Mouse (Mus musculus) intestine, embryonic 15.5 days (tissue): ENCODE results near the gene Cfap46. TPM values are rescaled to one million over a fixed set of nuclear protein-coding genes. Genes with fewer than 3 reads are reported as not detected.
A peak's percentile ranks its signal among the peaks of the same experiment; 100 is the strongest.
"Not testable (repeated sequence)": the region's sequence is repeated elsewhere in the genome, so short reads cannot be mapped to it uniquely, and the experiment has no call there.

Experiments used
- ATAC-seq: fragments of 200-750 bp; cut with Nextera tagmentation; 2 replicates; pipeline ENCODE4 v1.8.0; 2017; ENCODE audit warnings: moderate TSS enrichment, moderate library complexity
- H3K27ac ChIP-seq: fragments of 300-500 bp; sonication (generic); 2 replicates; pipeline ENCODE4 v1.5.1; 2015; ENCODE audit warnings: mild to moderate bottlenecking, inconsistent platforms
- H3K27me3 ChIP-seq: fragments of 300-500 bp; sonication (generic); replicated peaks from 2 replicates; pipeline ENCODE4 v1.6.1; 2015; ENCODE audit warnings: inconsistent platforms
- H3K36me3 ChIP-seq: fragments of 300-500 bp; sonication (generic); 2 replicates; pipeline ENCODE4 v1.6.1; 2015; ENCODE audit warnings: inconsistent platforms
- H3K4me1 ChIP-seq: fragments of 300-500 bp; sonication (generic); replicated peaks from 2 replicates; pipeline ENCODE4 v1.6.1; 2015; ENCODE audit warnings: inconsistent platforms
- H3K4me2 ChIP-seq: fragments of 300-500 bp; sonication (generic); replicated peaks from 2 replicates; pipeline ENCODE4 v1.6.1; 2015; ENCODE audit warnings: mild to moderate bottlenecking, inconsistent platforms
- H3K4me3 ChIP-seq: fragments of 300-500 bp; sonication (generic); replicated peaks from 2 replicates; pipeline ENCODE4 v1.5.1; 2015; ENCODE audit warnings: inconsistent platforms
- H3K9ac ChIP-seq: fragments of 300-500 bp; sonication (generic); 2 replicates; pipeline ENCODE4 v1.6.1; 2015; ENCODE audit warnings: inconsistent platforms
- H3K9me3 ChIP-seq: fragments of 300-500 bp; sonication (generic); 2 replicates; pipeline ENCODE4 v1.6.1; 2016; ENCODE audit warnings: inconsistent platforms
- WGBS: fragments of 180-500 bp; shearing (Covaris S2); methylation state at CpG from one replicate; pipeline ENCODE4 v1.1.7; 2015; 5-methylcytosine and 5-hydroxymethylcytosine counted together
- polyA plus RNA-seq: library from polyadenylated mRNA; unstranded; fragments of >200 nt; fragmentation: Nextera tagmentation; extraction: Ambion mirVana; gene quantifications from 2 replicates; pipeline ENCODE4 v1.2.1, GENCODE M21; 2015

Cfap46 gene
- polyA plus RNA-seq, 1 experiment from 2014 or later = 0.31 TPM

- peak; percentile 79 for ATAC-seq
- 29% methylated on average over 6 of the region's 6 CpGs for WGBS
- Histone ChIP-seq H3K4me1 (no peaks in the 10 kb centered on the region), H3K27ac (no peak overlapping the region), H3K4me2 (no peak overlapping the region), H3K36me3 (no peaks in the 10 kb centered on the region), H3K9me3 (no peaks in the 10 kb centered on the region), H3K4me3 (no peak overlapping the region), H3K27me3 (no peaks in the 10 kb centered on the region), H3K9ac (no peak overlapping the region)
These were observed 19.7 kb upstream of the Cfap46 start for GRCm38 (mm10) chr7:139703146-139703825.

- no peaks in the 10 kb centered on the region for H3K4me1 ChIP-seq
- H3K27ac ChIP-seq = no peak overlapping the region
- no peaks in the 10 kb centered on the region for H3K9me3 ChIP-seq
- no peak for ATAC-seq
- H3K27me3 ChIP-seq = no peaks in the 10 kb centered on the region
- H3K4me3 ChIP-seq = no peak overlapping the region
- no peak overlapping the region for H3K9ac ChIP-seq
- no peaks in the 10 kb centered on the region for H3K36me3 ChIP-seq
- H3K4me2 ChIP-seq = no peak overlapping the region
- 43% methylated on average over 6 of the region's 6 CpGs for WGBS
These were observed 18.2 kb upstream of the Cfap46 start for GRCm38 (mm10) chr7:139701651-139702301.

GRCm38 (mm10) chr7:139692641-139693294 lies 9.2 kb upstream of the Cfap46 start:
- 91% methylated on average over 4 of the region's 4 CpGs for WGBS
- no peak overlapping the region for H3K4me2 ChIP-seq
- H3K4me3 ChIP-seq = no peak overlapping the region
- H3K36me3 ChIP-seq = no peaks in the 10 kb centered on the region
- no peaks in the 10 kb centered on the region for H3K27me3 ChIP-seq
- no peak for ATAC-seq
- H3K9ac ChIP-seq = no peak overlapping the region
- no peaks in the 10 kb centered on the region for H3K9me3 ChIP-seq
- no peak overlapping the region for H3K27ac ChIP-seq
- H3K4me1 ChIP-seq = no peaks in the 10 kb centered on the region

- no peak for ATAC-seq
- no peak overlapping the region for H3K4me3 ChIP-seq
- H3K4me2 ChIP-seq = no peak overlapping the region
- no peaks in the 10 kb centered on the region for H3K9me3 ChIP-seq
- no peaks in the 10 kb centered on the region for H3K36me3 ChIP-seq
- H3K4me1 ChIP-seq = no peaks in the 10 kb centered on the region
- H3K27ac ChIP-seq = no peak overlapping the region
- no peak overlapping the region for H3K9ac ChIP-seq
- WGBS = 83% methylated on average over 11 of the region's 11 CpGs
- H3K27me3 ChIP-seq = no peaks in the 10 kb centered on the region
These were observed 8.6 kb upstream of the Cfap46 start for GRCm38 (mm10) chr7:139692211-139692610.

GRCm38 (mm10) chr7:139685336-139685735 lies 1.7 kb upstream of the Cfap46 start:
- Histone ChIP-seq H3K36me3 (no peaks in the 10 kb centered on the region), H3K27ac (no peak overlapping the region), H3K9me3 (no peaks in the 10 kb centered on the region), H3K9ac (no peak overlapping the region), H3K4me2 (no peak overlapping the region), H3K4me1 (peaks cover 7% of the 10 kb centered on the region; the same call in 1 of the 2 replicates), H3K27me3 (no peaks in the 10 kb centered on the region), H3K4me3 (no peak overlapping the region)
- no peak for ATAC-seq

- H3K9me3 ChIP-seq = no peaks in the 10 kb centered on the region
- peak; percentile 88 for ATAC-seq
- H3K27me3 ChIP-seq = no peaks in the 10 kb centered on the region
- under 1% methylated on average over 14 of the region's 14 CpGs for WGBS
- no peaks in the 10 kb centered on the region for H3K36me3 ChIP-seq
- H3K4me3 ChIP-seq = peak overlapping the region; percentile 51
- peaks cover 7% of the 10 kb centered on the region; the same call in 1 of the 2 replicates for H3K4me1 ChIP-seq
- H3K27ac ChIP-seq = no peak overlapping the region
- H3K9ac ChIP-seq = peak overlapping the region; percentile 36
- H3K4me2 ChIP-seq = peak overlapping the region; percentile 96
These were observed 924 bp upstream of the Cfap46 start for GRCm38 (mm10) chr7:139684553-139684929.

- Histone ChIP-seq H3K4me3 (no peak overlapping the region), H3K27me3 (no peaks in the 10 kb centered on the region), H3K27ac (no peak overlapping the region), H3K9ac (no peak overlapping the region), H3K4me2 (no peak overlapping the region), H3K36me3 (no peaks in the 10 kb centered on the region), H3K9me3 (no peaks in the 10 kb centered on the region), H3K4me1 (peaks cover 7% of the 10 kb centered on the region; the same call in 1 of the 2 replicates)
- WGBS = 73% methylated on average over 11 of the region's 11 CpGs
- no peak for ATAC-seq
These were observed 1.6 kb downstream of the Cfap46 start for GRCm38 (mm10) chr7:139681921-139682598.

GRCm38 (mm10) chr7:139676433-139676832 lies 7.2 kb downstream of the Cfap46 start:
- no peak overlapping the region for H3K27ac ChIP-seq
- no peaks in the 10 kb centered on the region for H3K36me3 ChIP-seq
- H3K4me2 ChIP-seq = no peak overlapping the region
- no peaks in the 10 kb centered on the region for H3K4me1 ChIP-seq
- no peak overlapping the region for H3K9ac ChIP-seq
- no peaks in the 10 kb centered on the region for H3K9me3 ChIP-seq
- H3K27me3 ChIP-seq = no peaks in the 10 kb centered on the region
- no peak overlapping the region for H3K4me3 ChIP-seq
- no peak for ATAC-seq
- WGBS = 79% methylated on average over 3 of the region's 3 CpGs

- no peaks in the 10 kb centered on the region for H3K36me3 ChIP-seq
- ATAC-seq = no peak
- no peak overlapping the region for H3K4me2 ChIP-seq
- H3K4me1 ChIP-seq = no peaks in the 10 kb centered on the region
- no peaks in the 10 kb centered on the region for H3K27me3 ChIP-seq
- H3K4me3 ChIP-seq = no peak overlapping the region
- no peaks in the 10 kb centered on the region for H3K9me3 ChIP-seq
- no peak overlapping the region for H3K27ac ChIP-seq
- H3K9ac ChIP-seq = no peak overlapping the region
- WGBS = 78% methylated on average over 8 of the region's 8 CpGs
These were observed 16.7 kb downstream of the Cfap46 start for GRCm38 (mm10) chr7:139666871-139667270.

- no peak overlapping the region for H3K27ac ChIP-seq
- H3K4me2 ChIP-seq = no peak overlapping the region
- H3K4me1 ChIP-seq = no peaks in the 10 kb centered on the region
- ATAC-seq = no peak
- 54% methylated on average over 3 of the region's 3 CpGs for whole genome bisulfite sequencing
- H3K4me3 ChIP-seq = no peak overlapping the region
- no peaks in the 10 kb centered on the region for H3K27me3 ChIP-seq
- no peak overlapping the region for H3K9ac ChIP-seq
- no peaks in the 10 kb centered on the region for H3K9me3 ChIP-seq
- no peaks in the 10 kb centered on the region for H3K36me3 ChIP-seq
These were observed 20.3 kb downstream of the Cfap46 start for GRCm38 (mm10) chr7:139663318-139663717.

GRCm38 (mm10) chr7:139659901-139660300 lies 23.7 kb downstream of the Cfap46 start:
- not testable (repeated sequence) for H3K27me3 ChIP-seq, H3K27ac ChIP-seq, H3K9me3 ChIP-seq, H3K4me2 ChIP-seq, H3K36me3 ChIP-seq, H3K9ac ChIP-seq, H3K4me1 ChIP-seq, H3K4me3 ChIP-seq, ATAC-seq
- 92% methylated on average over 28 of the region's 28 CpGs for WGBS

- H3K4me3 ChIP-seq = no peak overlapping the region
- no peaks in the 10 kb centered on the region for H3K36me3 ChIP-seq
- 78% methylated on average over 7 of the region's 7 CpGs for WGBS
- H3K27ac ChIP-seq = no peak overlapping the region
- no peaks in the 10 kb centered on the region for H3K4me1 ChIP-seq
- H3K4me2 ChIP-seq = no peak overlapping the region
- no peak overlapping the region for H3K9ac ChIP-seq
- H3K9me3 ChIP-seq = no peaks in the 10 kb centered on the region
- ATAC-seq = no peak
- H3K27me3 ChIP-seq = no peaks in the 10 kb centered on the region
These were observed 33.9 kb downstream of the Cfap46 start for GRCm38 (mm10) chr7:139649698-139650097.
